Mouse (Mus musculus): ENCODE data around the gene BC049715. TPM values are rescaled to one million over a fixed set of nuclear protein-coding genes. Genes with fewer than 3 reads are reported as not detected.

Gene BC049715
- polyA plus RNA-seq, 1 experiment from 2014 or later, result 2.6 TPM

- no peaks in the 10 kb centered on the region for H3K9me3 ChIP-seq (ENCODE audit: control insufficient read depth, low read length)
- H3K9ac ChIP-seq (ENCODE audit: low read depth, low read length), result peak overlapping the region; percentile 66
- H3K36me3 ChIP-seq (ENCODE audit: control insufficient read depth, insufficient read depth, low read length), result no peaks in the 10 kb centered on the region
- ATAC-seq (replicated peaks; ENCODE audit: low FRiP score) (no peak), DNase-seq (ENCODE audit: low spot score) (no peak)
- WGBS, result 66% methylated on average over 5 of the region's 5 CpGs
- H3K4me1 ChIP-seq (replicated peaks; ENCODE audit: control insufficient read depth, insufficient read depth, low read length), result peaks cover 15% of the 10 kb centered on the region
- H3K4me2 ChIP-seq, result peak overlapping the region; percentile 72
- peak overlapping the region; percentile 73 for H3K4me3 ChIP-seq (ENCODE audit: low read depth, low read length)
- peak overlapping the region; percentile 70; the same call in 1 of the 2 replicates for H3K27ac ChIP-seq (ENCODE audit: low read depth, low read length)
- H3K27me3 ChIP-seq (replicated peaks; ENCODE audit: control insufficient read depth, insufficient read depth, low read length), result no peaks in the 10 kb centered on the region
Observed at GRCm38 (mm10) chr6:136806819-136807218, 20.6 kb upstream of the BC049715 start.

- 29% methylated on average over 18 of the region's 18 CpGs for WGBS
- peak overlapping the region; percentile 72 for H3K4me2 ChIP-seq
- H3K4me1 ChIP-seq (replicated peaks; ENCODE audit: control insufficient read depth, insufficient read depth, low read length), result peaks cover 15% of the 10 kb centered on the region
- ATAC-seq (replicated peaks; ENCODE audit: low FRiP score), result no peak
- H3K9ac ChIP-seq (ENCODE audit: low read depth, low read length), result peak overlapping the region; percentile 66
- no peaks in the 10 kb centered on the region for H3K9me3 ChIP-seq (ENCODE audit: control insufficient read depth, low read length)
- DNase-seq (ENCODE audit: low spot score), result no peak
- H3K4me3 ChIP-seq (ENCODE audit: low read depth, low read length), result peak overlapping the region; percentile 73
- H3K36me3 ChIP-seq (ENCODE audit: control insufficient read depth, insufficient read depth, low read length), result no peaks in the 10 kb centered on the region
- no peaks in the 10 kb centered on the region for H3K27me3 ChIP-seq (replicated peaks; ENCODE audit: control insufficient read depth, insufficient read depth, low read length)
- H3K27ac ChIP-seq (ENCODE audit: low read depth, low read length), result peak overlapping the region; percentile 70
Observed at GRCm38 (mm10) chr6:136807395-136808013, 19.9 kb upstream of the BC049715 start.

GRCm38 (mm10) chr6:136808014-136808417, 19.4 kb upstream of the BC049715 start, which contains the start of gene H2afj:
H2afj (plus strand) TSS chr6:136808244.
- ATAC-seq (replicated peaks; ENCODE audit: low FRiP score) (peak; percentile 77), DNase-seq (ENCODE audit: low spot score) (peak; percentile 99)
- peak within 1 kb of the TSS; percentile 72 for H3K4me2 ChIP-seq
- no peaks in the 10 kb centered on the region for H3K9me3 ChIP-seq (ENCODE audit: control insufficient read depth, low read length)
- peak within 1 kb of the TSS; percentile 88 for H3K9ac ChIP-seq (ENCODE audit: low read depth, low read length)
- peak within 1 kb of the TSS; percentile 76 for H3K27ac ChIP-seq (ENCODE audit: low read depth, low read length)
- peaks cover 2% of the 10 kb centered on the region; the same call in 1 of the 2 replicates for H3K36me3 ChIP-seq (ENCODE audit: control insufficient read depth, insufficient read depth, low read length)
- peak within 1 kb of the TSS; percentile 73 for H3K4me3 ChIP-seq (ENCODE audit: low read depth, low read length)
- H3K4me1 ChIP-seq (replicated peaks; ENCODE audit: control insufficient read depth, insufficient read depth, low read length), result peaks cover 11% of the 10 kb centered on the region
- no peaks in the 10 kb centered on the region for H3K27me3 ChIP-seq (replicated peaks; ENCODE audit: control insufficient read depth, insufficient read depth, low read length)
- 0% methylated on average over 34 of the region's 34 CpGs for WGBS

GRCm38 (mm10) chr6:136808631-136809046, 18.8 kb upstream of the BC049715 start:
- Histone ChIP-seq H3K4me1 (replicated peaks; ENCODE audit: control insufficient read depth, insufficient read depth, low read length) (peaks cover 6% of the 10 kb centered on the region), H3K36me3 (ENCODE audit: control insufficient read depth, insufficient read depth, low read length) (peaks cover 5% of the 10 kb centered on the region; the same call in 1 of the 2 replicates), H3K9me3 (ENCODE audit: control insufficient read depth, low read length) (no peaks in the 10 kb centered on the region), H3K4me2 (peak overlapping the region; percentile 72), H3K27ac (ENCODE audit: low read depth, low read length) (peak overlapping the region; percentile 76), H3K27me3 (replicated peaks; ENCODE audit: control insufficient read depth, insufficient read depth, low read length) (no peaks in the 10 kb centered on the region), H3K9ac (ENCODE audit: low read depth, low read length) (peak overlapping the region; percentile 88), H3K4me3 (ENCODE audit: low read depth, low read length) (peak overlapping the region; percentile 73)
- peak; percentile 8 for ATAC-seq (replicated peaks; ENCODE audit: low FRiP score)
- under 1% methylated on average over 28 of the region's 28 CpGs for WGBS
- peak; percentile 59 for DNase-seq (ENCODE audit: low spot score)

GRCm38 (mm10) chr6:136809077-136809476, 18.3 kb upstream of the BC049715 start:
- H3K36me3 ChIP-seq (ENCODE audit: control insufficient read depth, insufficient read depth, low read length), result peaks cover 8% of the 10 kb centered on the region
- peak overlapping the region; percentile 73 for H3K4me3 ChIP-seq (ENCODE audit: low read depth, low read length)
- no peaks in the 10 kb centered on the region for H3K9me3 ChIP-seq (ENCODE audit: control insufficient read depth, low read length)
- 13% methylated on average over 14 of the region's 14 CpGs for WGBS
- H3K4me1 ChIP-seq (replicated peaks; ENCODE audit: control insufficient read depth, insufficient read depth, low read length), result peaks cover 6% of the 10 kb centered on the region; the same call in 1 of the 2 replicates
- H3K27me3 ChIP-seq (replicated peaks; ENCODE audit: control insufficient read depth, insufficient read depth, low read length), result no peaks in the 10 kb centered on the region
- DNase-seq (ENCODE audit: low spot score) (no peak), ATAC-seq (replicated peaks; ENCODE audit: low FRiP score) (no peak)
- peak overlapping the region; percentile 72 for H3K4me2 ChIP-seq
- H3K27ac ChIP-seq (ENCODE audit: low read depth, low read length), result peak overlapping the region; percentile 76
- H3K9ac ChIP-seq (ENCODE audit: low read depth, low read length), result peak overlapping the region; percentile 88

GRCm38 (mm10) chr6:136809673-136810072, 17.8 kb upstream of the BC049715 start:
- no peak for ATAC-seq (replicated peaks; ENCODE audit: low FRiP score)
- H3K36me3 ChIP-seq (ENCODE audit: control insufficient read depth, insufficient read depth, low read length), result peaks cover 14% of the 10 kb centered on the region
- H3K4me1 ChIP-seq (replicated peaks; ENCODE audit: control insufficient read depth, insufficient read depth, low read length), result peaks cover 6% of the 10 kb centered on the region; the same call in 1 of the 2 replicates
- no peaks in the 10 kb centered on the region for H3K9me3 ChIP-seq (ENCODE audit: control insufficient read depth, low read length)
- H3K9ac ChIP-seq (ENCODE audit: low read depth, low read length), result peak overlapping the region; percentile 88
- peak overlapping the region; percentile 76; the same call in 1 of the 2 replicates for H3K27ac ChIP-seq (ENCODE audit: low read depth, low read length)
- no peak for DNase-seq (ENCODE audit: low spot score)
- H3K4me3 ChIP-seq (ENCODE audit: low read depth, low read length), result peak overlapping the region; percentile 73
- peak overlapping the region; percentile 72 for H3K4me2 ChIP-seq
- 44% methylated on average over 13 of the region's 13 CpGs for WGBS
- H3K27me3 ChIP-seq (replicated peaks; ENCODE audit: control insufficient read depth, insufficient read depth, low read length), result no peaks in the 10 kb centered on the region

GRCm38 (mm10) chr6:136811196-136811595, 16.2 kb upstream of the BC049715 start:
- Histone ChIP-seq H3K27ac (ENCODE audit: low read depth, low read length) (no peak overlapping the region), H3K9me3 (ENCODE audit: control insufficient read depth, low read length) (no peaks in the 10 kb centered on the region), H3K4me2 (no peak overlapping the region), H3K4me3 (ENCODE audit: low read depth, low read length) (no peak overlapping the region), H3K4me1 (replicated peaks; ENCODE audit: control insufficient read depth, insufficient read depth, low read length) (peaks cover 6% of the 10 kb centered on the region; the same call in 1 of the 2 replicates), H3K27me3 (replicated peaks; ENCODE audit: control insufficient read depth, insufficient read depth, low read length) (no peaks in the 10 kb centered on the region), H3K9ac (ENCODE audit: low read depth, low read length) (no peak overlapping the region), H3K36me3 (ENCODE audit: control insufficient read depth, insufficient read depth, low read length) (peaks cover 26% of the 10 kb centered on the region)
- ATAC-seq (replicated peaks; ENCODE audit: low FRiP score) (no peak), DNase-seq (ENCODE audit: low spot score) (no peak)
- WGBS, result 87% methylated on average over 10 of the region's 10 CpGs

GRCm38 (mm10) chr6:136813117-136813516, 14.3 kb upstream of the BC049715 start:
- peaks cover 45% of the 10 kb centered on the region for H3K36me3 ChIP-seq (ENCODE audit: control insufficient read depth, insufficient read depth, low read length)
- H3K9ac ChIP-seq (ENCODE audit: low read depth, low read length), result no peak overlapping the region
- H3K9me3 ChIP-seq (ENCODE audit: control insufficient read depth, low read length), result no peaks in the 10 kb centered on the region
- H3K27ac ChIP-seq (ENCODE audit: low read depth, low read length), result no peak overlapping the region
- H3K4me1 ChIP-seq (replicated peaks; ENCODE audit: control insufficient read depth, insufficient read depth, low read length), result peaks cover 6% of the 10 kb centered on the region; the same call in 1 of the 2 replicates
- no peaks in the 10 kb centered on the region for H3K27me3 ChIP-seq (replicated peaks; ENCODE audit: control insufficient read depth, insufficient read depth, low read length)
- WGBS, result 45% methylated on average over 4 of the region's 4 CpGs
- ATAC-seq (replicated peaks; ENCODE audit: low FRiP score) (no peak), DNase-seq (ENCODE audit: low spot score) (no peak)
- no peak overlapping the region for H3K4me2 ChIP-seq
- H3K4me3 ChIP-seq (ENCODE audit: low read depth, low read length), result no peak overlapping the region

GRCm38 (mm10) chr6:136815381-136815780, 12.0 kb upstream of the BC049715 start:
- Histone ChIP-seq H3K36me3 (ENCODE audit: control insufficient read depth, insufficient read depth, low read length) (peaks cover 56% of the 10 kb centered on the region), H3K4me2 (no peak overlapping the region), H3K9me3 (ENCODE audit: control insufficient read depth, low read length) (no peaks in the 10 kb centered on the region), H3K4me1 (replicated peaks; ENCODE audit: control insufficient read depth, insufficient read depth, low read length) (no peaks in the 10 kb centered on the region; the same call in 1 of the 2 replicates), H3K27me3 (replicated peaks; ENCODE audit: control insufficient read depth, insufficient read depth, low read length) (no peaks in the 10 kb centered on the region), H3K27ac (ENCODE audit: low read depth, low read length) (no peak overlapping the region), H3K4me3 (ENCODE audit: low read depth, low read length) (no peak overlapping the region), H3K9ac (ENCODE audit: low read depth, low read length) (no peak overlapping the region)
- DNase-seq (ENCODE audit: low spot score) (no peak), ATAC-seq (replicated peaks; ENCODE audit: low FRiP score) (no peak)
- WGBS, result 88% methylated on average over 7 of the region's 7 CpGs
